In genomic region chr17:56206276-56206884, GRCm38 (mm10) we compare ENCODE assay signal across 17 mouse cellular contexts. TPM values are rescaled to one million over a fixed set of nuclear protein-coding genes. Genes with fewer than 3 reads are reported as not detected.
DNase-seq lines count a peak whose midpoint lies in the region; ATAC-seq and TF ChIP-seq lines count a peak whose summit lies in the region.
"Had no signal": no experiment of that assay in that cellular context is flagged by ENCODE, and none has a peak within 500 bp of the region (broad histone marks: within the 10 kb centered on the region; RNA-seq: fewer than 3 reads in every experiment).

No protein-coding gene starts in this region.

- no peak overlapping the region for H3K4me2 ChIP-seq in kidney, embryonic 16.5 days (replicated peaks; ENCODE audit: low read depth, low read length)
- no peak overlapping the region for H3K4me2 ChIP-seq in kidney, embryonic 14.5 days (replicated peaks; ENCODE audit: low read depth, low read length)
- no peak overlapping the region for H3K4me2 ChIP-seq in liver, embryonic 13.5 days
- H3K4me2 ChIP-seq in lung, postnatal 0 days (replicated peaks; ENCODE audit: low read depth, low read length) = no peak overlapping the region
- H3K4me2 ChIP-seq: hindbrain, embryonic 14.5 days; limb, embryonic 13.5 days; midbrain, embryonic 11.5 days had no signal

- H3K4me1 ChIP-seq in kidney, embryonic 16.5 days (ENCODE audit: insufficient read depth, low read length) = no peaks in the 10 kb centered on the region
- no peaks in the 10 kb centered on the region for H3K4me1 ChIP-seq in kidney, embryonic 14.5 days (ENCODE audit: control insufficient read depth, insufficient read depth, low read length)
- H3K4me1 ChIP-seq in liver, embryonic 13.5 days (replicated peaks) = peaks cover 24% of the 10 kb centered on the region
- H3K4me1 ChIP-seq in lung, postnatal 0 days (ENCODE audit: insufficient read depth, low read depth, low read length) = no peaks in the 10 kb centered on the region; the same call in 1 of the 2 replicates
- H3K4me1 ChIP-seq: limb, embryonic 13.5 days had no signal

- H3K27me3 ChIP-seq in kidney, embryonic 16.5 days (ENCODE audit: insufficient read depth, low read length) = no peaks in the 10 kb centered on the region
- no peaks in the 10 kb centered on the region for H3K27me3 ChIP-seq in kidney, embryonic 14.5 days (ENCODE audit: control insufficient read depth, insufficient read depth, low read length)
- H3K27me3 ChIP-seq in liver, embryonic 13.5 days = no peaks in the 10 kb centered on the region
- no peaks in the 10 kb centered on the region for H3K27me3 ChIP-seq in lung, postnatal 0 days (replicated peaks; ENCODE audit: insufficient read depth, low read length)
- H3K27me3 ChIP-seq: CH12.LX; limb, embryonic 13.5 days had no signal

- H3K4me3 ChIP-seq in kidney, embryonic 16.5 days (ENCODE audit: low read length) = no peak overlapping the region
- H3K4me3 ChIP-seq in kidney, embryonic 14.5 days (ENCODE audit: low read length) = no peak overlapping the region
- H3K4me3 ChIP-seq in liver, embryonic 13.5 days (replicated peaks) = no peak overlapping the region
- no peak overlapping the region for H3K4me3 ChIP-seq in lung, postnatal 0 days (ENCODE audit: low read depth, low read length)
- H3K4me3 ChIP-seq: limb, embryonic 13.5 days had no signal

- WGBS in kidney, embryonic 16.5 days = 84% methylated on average over 10 of the region's 10 CpGs
- 83% methylated on average over 10 of the region's 10 CpGs for WGBS in kidney, embryonic 14.5 days
- WGBS in liver, embryonic 13.5 days (ENCODE audit: insufficient replicate concordance) = 79% methylated on average over 10 of the region's 10 CpGs
- 65% methylated on average over 10 of the region's 10 CpGs for WGBS in lung, postnatal 0 days

- DNase-seq in liver, embryonic 13.5 days = no peak
- DNase-seq in lung, postnatal 0 days (ENCODE audit: low spot score) = peak; percentile 95
- DNase-seq in yolk sac, embryonic 10.5 days (ENCODE audit: low spot score) = peak; percentile 76
- DNase-seq in cerebellum, postnatal 14 days = no peak
- DNase-seq in right cerebral cortex, postnatal 14 days = no peak
- DNase-seq in right cerebral cortex, postnatal 25 days = no peak
- DNase-seq: cerebellum, adult 2 months; embryo, embryonic 11 days; gastrocnemius, postnatal 36 days; right cerebral cortex, adult 18-20 months had no signal

- H3K9ac ChIP-seq in kidney, embryonic 16.5 days (replicated peaks; ENCODE audit: low read length) = no peak overlapping the region
- no peak overlapping the region for H3K9ac ChIP-seq in kidney, embryonic 14.5 days (ENCODE audit: low read depth, low read length)
- no peak overlapping the region for H3K9ac ChIP-seq in liver, embryonic 13.5 days
- H3K9ac ChIP-seq in lung, postnatal 0 days (replicated peaks; ENCODE audit: low read depth) = no peak overlapping the region
- H3K9ac ChIP-seq: hindbrain, embryonic 14.5 days; limb, embryonic 13.5 days had no signal

- no peak overlapping the region for H3K27ac ChIP-seq in kidney, embryonic 16.5 days (ENCODE audit: low read length)
- H3K27ac ChIP-seq in kidney, embryonic 14.5 days (ENCODE audit: low read depth, low read length) = no peak overlapping the region
- H3K27ac ChIP-seq in liver, embryonic 13.5 days = peak overlapping the region; percentile 44; the same call in 1 of the 2 replicates
- H3K27ac ChIP-seq in lung, postnatal 0 days (ENCODE audit: low read length) = peak overlapping the region; percentile 92
- H3K27ac ChIP-seq: hindbrain, embryonic 14.5 days; kidney, postnatal 0 days; limb, embryonic 13.5 days had no signal

- TF ChIP-seq EP300 in lung, postnatal 0 days (IDR thresholded peaks at IDR 0.05) = peak; percentile 92

- H3K9me3 ChIP-seq in kidney, embryonic 16.5 days (ENCODE audit: low read length) = no peaks in the 10 kb centered on the region
- H3K9me3 ChIP-seq in kidney, embryonic 14.5 days (ENCODE audit: control insufficient read depth, low read length) = no peaks in the 10 kb centered on the region
- H3K9me3 ChIP-seq in liver, embryonic 13.5 days (replicated peaks) = no peaks in the 10 kb centered on the region
- H3K9me3 ChIP-seq in lung, postnatal 0 days (ENCODE audit: low read length) = no peaks in the 10 kb centered on the region
- H3K9me3 ChIP-seq: limb, embryonic 13.5 days had no signal

- ATAC-seq in kidney, embryonic 16.5 days (ENCODE audit: low FRiP score, low TSS enrichment) = 0 out of 2 replicates have a peak, but pooled peaks have one; percentile 53
- no peak for ATAC-seq in kidney, embryonic 14.5 days (ENCODE audit: low FRiP score, low TSS enrichment)
- ATAC-seq in liver, embryonic 13.5 days (ENCODE audit: low read depth) = peak; percentile 68
- ATAC-seq in lung, postnatal 0 days = peak; percentile 88

- TF ChIP-seq CTCF in lung, postnatal 0 days (IDR thresholded peaks at IDR 0.05) = no peak

- peaks cover 91% of the 10 kb centered on the region for H3K36me3 ChIP-seq in kidney, embryonic 16.5 days (ENCODE audit: insufficient read depth, low read length)
- H3K36me3 ChIP-seq in kidney, embryonic 14.5 days (ENCODE audit: control insufficient read depth, insufficient read depth, low read length) = peaks cover 100% of the 10 kb centered on the region
- peaks cover 95% of the 10 kb centered on the region for H3K36me3 ChIP-seq in liver, embryonic 13.5 days
- H3K36me3 ChIP-seq in lung, postnatal 0 days (ENCODE audit: insufficient read depth, low read length) = peaks cover 60% of the 10 kb centered on the region

RNA-seq across cellular contexts. Expression of gene Dpp9, which starts 12.3 kb away (rescaled TPM):
- 45.0 and 46.2 TPM in 2 replicates for polyA plus RNA-seq in kidney, embryonic 16.5 days (2015; fragmentation: Nextera tagmentation; extraction: Ambion mirVana)
- polyA plus RNA-seq in kidney, embryonic 14.5 days (2014; fragmentation: Nextera tagmentation; extraction: Ambion mirVana) = 31.5 and 40.3 TPM in 2 replicates
- 19.6 and 23.0 TPM in 2 replicates for polyA plus RNA-seq in liver, embryonic 13.5 days (2015; fragmentation: Nextera tagmentation; extraction: Ambion mirVana)
- 25.7 and 30.3 TPM in 2 replicates for polyA plus RNA-seq in lung, postnatal 0 days (2015; fragmentation: Nextera tagmentation; extraction: Ambion mirVana)

RNA-seq across cellular contexts. Expression of gene Mydgf, which starts 22.7 kb away (rescaled TPM):
- 102 and 109 TPM in 2 replicates for polyA plus RNA-seq in kidney, embryonic 16.5 days (2015; fragmentation: Nextera tagmentation; extraction: Ambion mirVana)
- polyA plus RNA-seq in kidney, embryonic 14.5 days (2014; fragmentation: Nextera tagmentation; extraction: Ambion mirVana) = 80.5 and 89.2 TPM in 2 replicates
- 59.2 and 66.7 TPM in 2 replicates for polyA plus RNA-seq in liver, embryonic 13.5 days (2015; fragmentation: Nextera tagmentation; extraction: Ambion mirVana)
- polyA plus RNA-seq in lung, postnatal 0 days (2015; fragmentation: Nextera tagmentation; extraction: Ambion mirVana) = 67.2 and 71.2 TPM in 2 replicates

RNA-seq across cellular contexts. Expression of gene Tnfaip8l1, which starts 44.1 kb away (rescaled TPM):
- polyA plus RNA-seq in kidney, embryonic 16.5 days (2015; fragmentation: Nextera tagmentation; extraction: Ambion mirVana) = 12.2 and 13.2 TPM in 2 replicates
- polyA plus RNA-seq in kidney, embryonic 14.5 days (2014; fragmentation: Nextera tagmentation; extraction: Ambion mirVana) = 11.4 and 11.8 TPM in 2 replicates
- 2.7 and 2.9 TPM in 2 replicates for polyA plus RNA-seq in liver, embryonic 13.5 days (2015; fragmentation: Nextera tagmentation; extraction: Ambion mirVana)
- polyA plus RNA-seq in lung, postnatal 0 days (2015; fragmentation: Nextera tagmentation; extraction: Ambion mirVana) = 4.7 and 5.6 TPM in 2 replicates

RNA-seq across cellular contexts. Expression of gene Fem1a, which starts 50.2 kb away (rescaled TPM):
- polyA plus RNA-seq in kidney, embryonic 16.5 days (2015; fragmentation: Nextera tagmentation; extraction: Ambion mirVana) = 14.6 and 15.8 TPM in 2 replicates
- polyA plus RNA-seq in kidney, embryonic 14.5 days (2014; fragmentation: Nextera tagmentation; extraction: Ambion mirVana) = 10.5 and 14.3 TPM in 2 replicates
- 6.1 and 7.1 TPM in 2 replicates for polyA plus RNA-seq in liver, embryonic 13.5 days (2015; fragmentation: Nextera tagmentation; extraction: Ambion mirVana)
- polyA plus RNA-seq in lung, postnatal 0 days (2015; fragmentation: Nextera tagmentation; extraction: Ambion mirVana) = 8.2 and 8.4 TPM in 2 replicates

Comparison
In these comparisons a context has a peak if more than half of its experiments do, and no peak if none do; other contexts are left out.
1. H3K27ac ChIP-seq: peak in liver, embryonic 13.5 days (single experiment) and lung, postnatal 0 days (single experiment); none in kidney, embryonic 16.5 days (single experiment) and kidney, embryonic 14.5 days (single experiment).
2. DNase-seq: peak in lung, postnatal 0 days (single experiment) and yolk sac, embryonic 10.5 days (single experiment); none in liver, embryonic 13.5 days (single experiment), cerebellum, postnatal 14 days (0 of 2), right cerebral cortex, postnatal 14 days (single experiment) and right cerebral cortex, postnatal 25 days (single experiment).